Mouse (Mus musculus) ES-Bruce4 (cell line): ENCODE measurements around the gene Adgrb2.

ENCODE experiments used
- CTCF ChIP-seq: IDR thresholded peaks from one replicate; pipeline ENCODE4 v1.8.1; 2011; ENCODE audit warnings: low read depth, low read length
- EP300 ChIP-seq: IDR thresholded peaks from 2 replicates; pipeline ENCODE4 v1.6.1; 2011; ENCODE audit warnings: low read depth, low read length; ENCODE audit not compliant: insufficient read depth
- POLR2A ChIP-seq: IDR thresholded peaks from one replicate; pipeline ENCODE4 v1.8.1; 2011; ENCODE audit warnings: low read length; ENCODE audit not compliant: insufficient read depth

- TF ChIP-seq CTCF = no peak
- no peak for TF ChIP-seq POLR2A
- TF ChIP-seq EP300 = no peak
Measured at GRCm38 (mm10) chr4:130031146-130031545, 46.5 kb downstream of the Adgrb2 start.
